Mouse (Mus musculus): ENCODE data around the gene Krt12. TPM values are rescaled to one million over a fixed set of nuclear protein-coding genes. Genes with fewer than 3 reads are reported as not detected.

Gene Krt12
- polyA plus RNA-seq, 1 experiment from 2014 or later = not detected

DNA sequence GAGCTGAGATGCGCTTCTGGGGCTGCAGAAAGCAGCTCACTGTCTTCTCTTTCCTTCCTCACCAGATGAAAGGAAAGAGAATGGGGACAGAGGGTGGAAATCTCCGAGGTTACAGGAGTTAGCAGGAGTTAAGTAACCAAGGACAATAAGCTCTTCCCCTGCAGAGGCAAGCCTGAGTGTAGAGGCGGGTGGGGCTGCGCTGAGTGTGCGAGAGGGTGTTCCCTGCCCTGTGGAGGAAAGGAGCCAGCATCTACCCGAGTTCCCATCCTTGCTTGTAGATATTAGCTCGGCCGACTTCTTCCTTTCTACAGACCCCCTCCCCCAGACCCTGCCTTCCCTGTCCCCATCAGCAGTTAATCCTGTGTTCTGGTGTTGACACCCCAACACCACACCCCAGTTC is 23.2 kb downstream of the Krt12 start:
- Histone ChIP-seq H3K36me3 (no peaks in the 10 kb centered on the region), H3K9ac (no peak overlapping the region), H3K9me3 (replicated peaks) (no peaks in the 10 kb centered on the region), H3K4me1 (replicated peaks) (no peaks in the 10 kb centered on the region), H3K4me2 (no peak overlapping the region), H3K4me3 (no peak overlapping the region), H3K27me3 (replicated peaks) (peaks cover 19% of the 10 kb centered on the region), H3K27ac (ENCODE audit: poor library complexity, severe bottlenecking) (no peak overlapping the region)
- 62% methylated on average over 8 of the region's 8 CpGs for WGBS
- no peak for ATAC-seq (ENCODE audit: insufficient number of reproducible peaks, low FRiP score)

DNA sequence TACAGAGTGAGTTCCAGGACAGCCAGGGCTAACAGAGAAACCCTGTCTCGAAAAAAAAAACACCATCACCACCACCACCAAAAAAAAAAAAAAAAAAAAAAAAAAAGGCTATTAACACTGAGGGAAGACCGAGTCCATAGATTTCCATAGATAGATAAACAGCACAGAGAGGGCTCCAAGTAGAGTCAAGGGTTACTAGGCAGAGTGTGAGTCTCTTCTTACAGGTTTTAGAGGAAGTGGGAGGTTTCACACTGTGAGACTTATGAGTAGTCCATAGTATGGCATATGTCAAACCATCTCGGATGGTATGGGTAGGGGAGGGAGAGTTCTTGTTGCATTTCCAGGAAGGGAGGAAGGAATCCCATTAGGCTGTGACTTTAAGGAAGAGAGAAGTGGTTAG is 24.0 kb downstream of the Krt12 start:
- no peak for ATAC-seq (ENCODE audit: insufficient number of reproducible peaks, low FRiP score)

GRCm38 (mm10) chr11:99396661-99397060 is 25.4 kb downstream of the Krt12 start:
- Histone ChIP-seq H3K4me2 (no peak overlapping the region), H3K27ac (ENCODE audit: poor library complexity, severe bottlenecking) (no peak overlapping the region), H3K9ac (no peak overlapping the region), H3K4me3 (no peak overlapping the region), H3K4me1 (replicated peaks) (no peaks in the 10 kb centered on the region), H3K9me3 (replicated peaks) (no peaks in the 10 kb centered on the region), H3K27me3 (replicated peaks) (peaks cover 16% of the 10 kb centered on the region), H3K36me3 (no peaks in the 10 kb centered on the region)
- ATAC-seq (ENCODE audit: insufficient number of reproducible peaks, low FRiP score) = no peak
- WGBS = 77% methylated on average over 2 of the region's 2 CpGs

More for the DNA sequence above, 24.0 kb downstream of the Krt12 start:
- Histone ChIP-seq H3K9ac (no peak overlapping the region), H3K27me3 (replicated peaks) (peaks cover 19% of the 10 kb centered on the region), H3K36me3 (no peaks in the 10 kb centered on the region), H3K9me3 (replicated peaks) (no peaks in the 10 kb centered on the region), H3K27ac (ENCODE audit: poor library complexity, severe bottlenecking) (no peak overlapping the region), H3K4me1 (replicated peaks) (no peaks in the 10 kb centered on the region), H3K4me3 (no peak overlapping the region), H3K4me2 (no peak overlapping the region)
- 67% methylated on average over 3 of the region's 3 CpGs for WGBS

DNA sequence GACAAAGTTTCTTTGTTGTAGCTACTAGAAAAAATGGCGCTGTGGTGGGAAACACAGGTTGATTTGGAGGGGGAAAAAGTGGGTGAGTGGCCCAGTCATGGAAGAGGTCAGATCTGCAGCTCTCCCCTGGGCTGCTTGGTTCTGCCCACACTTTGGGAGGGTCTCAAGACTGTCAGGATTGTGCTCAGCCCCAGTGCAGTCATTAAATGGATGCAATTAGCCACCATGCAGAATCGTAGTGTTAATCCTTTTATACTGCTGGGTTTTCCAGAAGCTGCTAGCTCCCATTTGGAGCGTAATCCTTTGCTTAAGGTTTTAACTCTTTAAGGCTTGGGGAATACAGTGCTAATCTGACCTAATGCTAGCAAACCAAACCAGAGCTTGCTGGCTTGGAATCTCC is 26.0 kb downstream of the Krt12 start:
- no peak overlapping the region for H3K4me3 ChIP-seq
- no peak overlapping the region for H3K4me2 ChIP-seq
- H3K36me3 ChIP-seq = no peaks in the 10 kb centered on the region
- H3K27ac ChIP-seq (ENCODE audit: poor library complexity, severe bottlenecking) = no peak overlapping the region
- no peaks in the 10 kb centered on the region for H3K4me1 ChIP-seq (replicated peaks)
- WGBS = 48% methylated on average over 3 of the region's 3 CpGs
- peaks cover 13% of the 10 kb centered on the region for H3K27me3 ChIP-seq (replicated peaks)
- no peaks in the 10 kb centered on the region for H3K9me3 ChIP-seq (replicated peaks)
- H3K9ac ChIP-seq = no peak overlapping the region
- no peak for ATAC-seq (ENCODE audit: insufficient number of reproducible peaks, low FRiP score)

DNA sequence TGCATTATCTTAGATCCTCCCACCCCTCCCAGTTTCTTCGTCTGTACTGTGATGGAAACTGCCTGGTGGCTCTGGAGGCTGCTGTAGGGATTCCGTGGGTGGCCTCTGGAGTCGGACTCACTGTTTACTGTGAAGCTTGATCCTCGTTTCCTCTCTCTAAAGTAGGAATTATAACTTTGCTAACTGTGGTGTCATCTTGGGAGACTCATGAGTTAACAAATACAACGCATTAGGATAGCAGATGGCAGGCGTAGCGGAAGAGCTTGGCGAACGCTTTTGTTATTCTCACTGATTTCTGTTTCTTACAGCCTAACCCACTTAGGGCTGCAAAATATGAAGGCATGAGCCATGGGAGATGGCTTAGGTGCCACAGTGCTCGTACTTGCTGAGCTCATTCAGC is 29.6 kb downstream of the Krt12 start:
- no peak for ATAC-seq (ENCODE audit: insufficient number of reproducible peaks, low FRiP score)
- Histone ChIP-seq H3K27ac (ENCODE audit: poor library complexity, severe bottlenecking) (no peak overlapping the region), H3K9me3 (replicated peaks) (no peaks in the 10 kb centered on the region), H3K27me3 (replicated peaks) (no peaks in the 10 kb centered on the region), H3K4me2 (no peak overlapping the region), H3K9ac (no peak overlapping the region), H3K36me3 (0 out of 2 replicates have a peak, but pooled peaks cover 2% of the 10 kb centered on the region), H3K4me3 (no peak overlapping the region), H3K4me1 (replicated peaks) (no peaks in the 10 kb centered on the region)
- WGBS = 78% methylated on average over 10 of the region's 10 CpGs

- no peak overlapping the region for H3K4me3 ChIP-seq
- H3K27me3 ChIP-seq (replicated peaks) = no peaks in the 10 kb centered on the region
- 0 out of 2 replicates have a peak, but pooled peaks cover 5% of the 10 kb centered on the region for H3K4me1 ChIP-seq (replicated peaks)
- no peaks in the 10 kb centered on the region for H3K9me3 ChIP-seq (replicated peaks)
- no peak overlapping the region for H3K4me2 ChIP-seq
- H3K27ac ChIP-seq (ENCODE audit: poor library complexity, severe bottlenecking) = no peak overlapping the region
- no peak for ATAC-seq (ENCODE audit: insufficient number of reproducible peaks, low FRiP score)
- 0 out of 2 replicates have a peak, but pooled peaks cover 2% of the 10 kb centered on the region for H3K36me3 ChIP-seq
- no peak overlapping the region for H3K9ac ChIP-seq
- WGBS = 73% methylated on average over 6 of the region's 6 CpGs
Observed at GRCm38 (mm10) chr11:99391375-99391774, 30.7 kb downstream of the Krt12 start.

DNA sequence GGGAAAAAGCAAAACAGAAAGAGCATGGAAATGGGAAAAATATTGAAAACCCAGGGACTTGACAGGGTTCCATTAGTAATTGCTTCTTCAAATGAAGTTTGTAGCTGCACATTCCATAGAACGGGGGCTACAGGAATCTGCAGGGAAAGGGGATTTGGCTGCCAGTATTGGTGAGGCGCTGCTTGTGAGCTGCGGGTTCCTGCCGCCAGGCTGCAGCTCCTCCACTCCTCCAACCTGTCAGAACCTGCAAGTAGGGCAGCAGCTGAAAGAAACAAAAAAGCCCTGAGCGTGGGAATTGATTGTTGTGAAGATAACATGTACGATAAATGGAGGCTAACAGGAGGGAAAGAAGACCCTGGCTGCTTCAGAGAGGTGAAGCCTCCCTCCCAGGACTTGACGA is 31.2 kb downstream of the Krt12 start:
- no peaks in the 10 kb centered on the region for H3K9me3 ChIP-seq (replicated peaks)
- no peak overlapping the region for H3K4me2 ChIP-seq
- ATAC-seq (ENCODE audit: insufficient number of reproducible peaks, low FRiP score) = no peak

DNA sequence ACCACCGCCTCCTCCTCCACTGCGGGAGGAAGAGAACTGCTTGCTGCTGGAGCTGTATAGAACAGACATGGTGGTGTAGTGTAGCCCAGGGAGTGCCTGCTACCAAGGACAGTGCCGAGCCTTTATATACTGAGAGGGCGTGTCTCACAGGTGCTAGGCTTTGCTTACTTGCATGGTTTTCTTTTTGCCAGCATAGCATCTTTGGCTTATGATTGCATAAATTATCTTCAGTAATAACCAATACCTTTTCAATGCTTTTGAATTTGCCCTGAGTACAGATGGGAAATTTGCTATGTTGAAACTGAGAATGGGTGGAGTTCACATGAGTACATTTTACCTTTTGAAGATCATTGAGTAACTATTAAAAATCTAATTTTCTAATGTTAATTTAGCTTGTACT is 32.8 kb downstream of the Krt12 start, which contains the start of gene Krt10:
Krt10 (minus strand) TSS at position 101 of the 400 bp plus-strand sequence.
- peaks cover 4% of the 10 kb centered on the region; the same call in 1 of the 2 replicates for H3K27me3 ChIP-seq (replicated peaks)
- no peaks in the 10 kb centered on the region for H3K9me3 ChIP-seq (replicated peaks)
- 0 out of 2 replicates have a peak, but pooled peaks cover 2% of the 10 kb centered on the region for H3K36me3 ChIP-seq
- WGBS = 80% methylated on average over 4 of the region's 4 CpGs
- H3K4me3 ChIP-seq = no peak within 1 kb of the TSS
- H3K27ac ChIP-seq (ENCODE audit: poor library complexity, severe bottlenecking) = no peak within 1 kb of the TSS
- H3K4me1 ChIP-seq (replicated peaks) = 0 out of 2 replicates have a peak, but pooled peaks cover 5% of the 10 kb centered on the region
- H3K9ac ChIP-seq = no peak within 1 kb of the TSS
- H3K4me2 ChIP-seq = no peak within 1 kb of the TSS
- ATAC-seq (ENCODE audit: insufficient number of reproducible peaks, low FRiP score) = no peak

More for the DNA sequence above, 31.2 kb downstream of the Krt12 start:
- H3K27me3 ChIP-seq (replicated peaks) = no peaks in the 10 kb centered on the region
- H3K27ac ChIP-seq (ENCODE audit: poor library complexity, severe bottlenecking) = no peak overlapping the region
- H3K4me3 ChIP-seq = no peak overlapping the region
- H3K36me3 ChIP-seq = 0 out of 2 replicates have a peak, but pooled peaks cover 2% of the 10 kb centered on the region
- WGBS = 67% methylated on average over 7 of the region's 7 CpGs
- 0 out of 2 replicates have a peak, but pooled peaks cover 5% of the 10 kb centered on the region for H3K4me1 ChIP-seq (replicated peaks)
- no peak overlapping the region for H3K9ac ChIP-seq

DNA sequence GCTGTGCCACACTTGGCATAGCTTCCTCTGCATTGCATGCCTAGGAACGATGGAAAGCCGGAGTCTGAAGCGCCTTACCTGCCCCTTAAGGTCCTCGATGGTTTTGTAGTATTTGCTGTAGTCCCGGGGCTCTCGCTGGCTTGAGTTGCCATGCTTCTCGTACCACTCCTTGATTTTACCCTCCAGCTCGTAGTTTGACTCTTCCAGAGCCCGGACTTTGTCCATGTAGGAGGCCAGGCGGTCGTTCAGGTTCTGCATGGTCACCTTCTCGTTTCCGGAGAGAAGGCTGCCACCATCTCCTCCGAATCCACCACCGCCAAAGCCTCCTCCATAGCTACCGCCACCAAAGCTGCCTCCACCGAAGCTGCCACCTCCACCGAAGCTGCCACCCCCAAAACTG is 33.4 kb downstream of the Krt12 start:
- Histone ChIP-seq H3K27ac (ENCODE audit: poor library complexity, severe bottlenecking) (no peak overlapping the region), H3K9me3 (replicated peaks) (no peaks in the 10 kb centered on the region), H3K4me3 (no peak overlapping the region), H3K36me3 (0 out of 2 replicates have a peak, but pooled peaks cover 2% of the 10 kb centered on the region), H3K4me2 (no peak overlapping the region), H3K9ac (no peak overlapping the region), H3K27me3 (replicated peaks) (peaks cover 7% of the 10 kb centered on the region; the same call in 1 of the 2 replicates), H3K4me1 (replicated peaks) (0 out of 2 replicates have a peak, but pooled peaks cover 5% of the 10 kb centered on the region)
- 83% methylated on average over 18 of the region's 18 CpGs for WGBS
- ATAC-seq (ENCODE audit: insufficient number of reproducible peaks, low FRiP score) = no peak

DNA sequence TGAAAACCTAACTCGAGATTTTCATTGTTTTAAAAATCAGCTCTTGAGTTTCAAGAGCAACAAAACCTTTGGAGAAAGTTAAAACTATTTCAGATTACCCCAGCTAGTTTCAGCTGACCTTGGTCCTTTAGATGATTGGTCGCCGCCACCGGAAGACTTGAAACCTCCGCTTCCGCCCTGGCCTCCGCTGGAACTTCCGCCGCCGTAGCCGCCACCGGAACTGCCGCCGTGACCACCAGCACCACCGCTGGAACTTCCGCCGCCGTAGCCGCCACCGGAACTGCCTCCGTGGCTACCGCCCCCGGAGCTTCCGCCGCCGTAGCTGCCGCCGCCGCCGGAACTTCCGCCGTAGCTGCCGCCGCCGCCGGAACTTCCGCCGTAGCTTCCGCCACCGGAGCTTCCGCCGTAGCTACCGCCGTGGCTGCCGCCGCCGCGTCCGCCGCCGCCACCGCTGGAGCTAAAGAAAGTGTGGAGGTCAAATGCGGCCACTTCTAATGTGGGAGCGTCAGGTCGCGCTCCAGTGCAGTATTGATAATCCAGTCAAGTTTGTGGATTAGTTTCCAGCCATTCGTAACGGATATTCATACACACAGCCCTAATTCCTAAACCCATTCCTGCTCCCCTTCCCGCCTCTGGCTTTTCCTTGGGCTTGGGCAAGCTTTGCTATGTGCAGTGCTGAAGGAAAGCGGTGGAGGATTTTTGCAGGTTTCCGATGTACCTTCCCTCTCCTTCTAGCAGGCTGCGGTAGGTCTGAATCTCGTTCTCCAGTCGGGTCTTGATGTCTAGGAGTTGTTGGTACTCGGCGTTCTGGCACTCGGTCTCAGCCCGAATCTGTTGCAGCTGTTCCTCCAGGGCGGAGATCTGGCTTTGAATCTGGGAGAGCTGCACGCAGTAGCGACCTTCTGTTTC is 36.0 kb downstream of the Krt12 start:
- Histone ChIP-seq H3K4me2 (peak overlapping the region; percentile 74), H3K27me3 (replicated peaks) (peaks cover 28% of the 10 kb centered on the region), H3K4me3 (peak overlapping the region; percentile 58), H3K4me1 (replicated peaks) (0 out of 2 replicates have a peak, but pooled peaks cover 5% of the 10 kb centered on the region), H3K36me3 (0 out of 2 replicates have a peak, but pooled peaks cover 2% of the 10 kb centered on the region), H3K9ac (peak overlapping the region; percentile 73), H3K27ac (ENCODE audit: poor library complexity, severe bottlenecking) (peak overlapping the region; percentile 92), H3K9me3 (replicated peaks) (no peaks in the 10 kb centered on the region)
- 3% methylated on average over 71 of the region's 71 CpGs for WGBS
- peak; percentile 81 for ATAC-seq (ENCODE audit: insufficient number of reproducible peaks, low FRiP score)

DNA sequence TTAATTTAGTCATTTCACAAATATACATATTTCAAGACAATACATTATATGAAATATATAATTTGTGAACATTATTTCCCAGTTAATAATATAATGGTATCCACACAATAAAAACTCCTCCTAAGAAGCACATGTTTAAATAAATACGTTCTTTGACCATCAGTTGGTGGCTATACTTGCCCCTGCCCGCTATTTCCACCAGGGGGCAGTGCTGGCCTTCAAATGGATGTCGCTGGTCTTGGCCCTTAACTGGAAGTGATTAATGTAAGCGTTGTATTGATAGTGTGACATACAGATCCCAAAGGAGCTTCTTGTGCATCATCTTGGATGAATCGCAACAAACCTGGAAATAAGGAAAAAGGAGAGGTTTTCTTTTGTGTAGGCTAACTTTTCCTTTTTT is 42.5 kb downstream of the Krt12 start:
- Histone ChIP-seq H3K27ac (ENCODE audit: poor library complexity, severe bottlenecking) (no peak overlapping the region), H3K27me3 (replicated peaks) (peaks cover 55% of the 10 kb centered on the region), H3K4me2 (no peak overlapping the region), H3K4me3 (no peak overlapping the region), H3K9me3 (replicated peaks) (no peaks in the 10 kb centered on the region), H3K9ac (no peak overlapping the region), H3K4me1 (replicated peaks) (no peaks in the 10 kb centered on the region), H3K36me3 (no peaks in the 10 kb centered on the region)
- ATAC-seq (ENCODE audit: insufficient number of reproducible peaks, low FRiP score) = no peak
- WGBS = 22% methylated on average over 5 of the region's 5 CpGs

All from heart, embryonic 12.5 days (tissue).